Mouse (Mus musculus) cerebellum, adult 11-12 months (tissue): ENCODE data around the gene Ntn3.
A peak's percentile ranks its signal among the peaks of the same experiment; 100 is the strongest.

Experiments
- DNase-seq: peaks from one replicate; pipeline ENCODE4 v3.0.0; 2022

The Ntn3 gene

GRCm38 (mm10) chr17:24209043-24209915 is at the start of gene Ntn3:
Ntn3 (minus strand) TSS chr17:24209531.
- DNase-seq: peak; percentile 75

DNA sequence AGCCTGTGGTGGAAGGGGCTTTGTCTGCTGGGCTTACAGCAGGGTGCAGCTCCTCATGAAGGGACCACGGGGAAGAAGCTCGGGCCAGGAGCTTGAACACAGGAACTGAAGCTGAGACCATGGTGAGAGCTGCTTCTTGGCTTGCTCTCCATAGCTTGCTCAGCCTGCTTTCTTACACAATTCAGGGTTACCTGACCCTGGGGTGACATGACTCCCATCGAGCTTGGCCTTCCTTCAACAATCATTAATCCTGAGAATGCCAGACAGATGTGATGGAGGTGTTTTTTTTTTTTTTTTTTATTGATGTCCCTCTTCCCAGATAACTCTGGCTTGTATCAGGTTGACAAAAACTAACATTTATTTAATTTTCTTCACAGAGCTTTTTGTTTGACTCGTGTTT is 49.6 kb upstream of the Ntn3 start:
- DNase-seq: no peak

DNA sequence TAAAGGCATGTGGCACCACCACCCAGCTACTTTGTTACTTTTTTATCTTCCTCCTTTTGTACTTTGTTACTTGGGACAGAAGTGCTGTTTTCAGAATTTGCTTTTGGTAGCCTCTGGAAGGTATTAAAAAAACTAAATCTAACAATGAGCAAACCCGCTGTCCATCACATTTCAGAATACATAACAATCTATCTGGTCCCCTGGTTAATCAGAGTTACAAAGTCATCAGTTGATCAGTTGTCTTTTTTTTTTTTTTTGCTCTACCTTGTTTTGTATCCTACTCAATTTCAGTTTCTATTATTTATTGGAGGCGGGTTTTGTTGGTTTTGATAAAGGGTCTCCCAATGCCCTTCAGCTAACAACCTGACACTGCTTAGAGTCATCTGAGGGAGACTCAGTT is 43.0 kb upstream of the Ntn3 start:
- no peak for DNase-seq

- peak; percentile 97 for DNase-seq
Observed at GRCm38 (mm10) chr17:24251320-24252069, 42.2 kb upstream of the Ntn3 start, which contains the start of gene Ccnf. Ccnf (minus strand) TSS chr17:24251484.

GRCm38 (mm10) chr17:24250988-24251319 is 41.6 kb upstream of the Ntn3 start:
- DNase-seq: no peak

DNA sequence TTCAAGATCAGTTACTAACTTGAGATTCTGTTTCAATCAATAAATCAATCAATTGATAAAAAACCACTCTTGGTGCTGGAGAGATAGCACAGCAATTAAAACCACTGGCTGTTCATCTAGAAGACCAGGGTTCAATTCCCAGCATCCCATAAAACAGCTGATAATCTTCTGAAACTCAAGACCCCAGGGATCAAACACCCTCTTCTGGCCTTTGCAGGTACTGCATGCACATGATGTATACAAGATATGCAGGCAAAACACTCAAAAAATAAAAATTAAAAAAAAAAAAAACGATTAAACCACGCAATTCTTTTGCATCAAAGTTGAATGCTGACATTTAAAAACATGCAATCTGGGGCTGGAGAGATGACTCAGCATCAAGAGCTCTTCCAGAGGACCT is 39.3 kb upstream of the Ntn3 start:
- no peak for DNase-seq

GRCm38 (mm10) chr17:24244061-24244460 is 34.7 kb upstream of the Ntn3 start:
- DNase-seq: no peak

GRCm38 (mm10) chr17:24243311-24243969 is 34.1 kb upstream of the Ntn3 start:
- no peak for DNase-seq

- peak; percentile 86 for DNase-seq
Observed at GRCm38 (mm10) chr17:24236921-24237320, 27.6 kb upstream of the Ntn3 start.

GRCm38 (mm10) chr17:24236479-24236878 is 27.1 kb upstream of the Ntn3 start:
- no peak for DNase-seq

- DNase-seq: no peak
Observed at GRCm38 (mm10) chr17:24227941-24228340, 18.6 kb upstream of the Ntn3 start.

- no peak for DNase-seq
Observed at GRCm38 (mm10) chr17:24226721-24227120, 17.4 kb upstream of the Ntn3 start.

DNA sequence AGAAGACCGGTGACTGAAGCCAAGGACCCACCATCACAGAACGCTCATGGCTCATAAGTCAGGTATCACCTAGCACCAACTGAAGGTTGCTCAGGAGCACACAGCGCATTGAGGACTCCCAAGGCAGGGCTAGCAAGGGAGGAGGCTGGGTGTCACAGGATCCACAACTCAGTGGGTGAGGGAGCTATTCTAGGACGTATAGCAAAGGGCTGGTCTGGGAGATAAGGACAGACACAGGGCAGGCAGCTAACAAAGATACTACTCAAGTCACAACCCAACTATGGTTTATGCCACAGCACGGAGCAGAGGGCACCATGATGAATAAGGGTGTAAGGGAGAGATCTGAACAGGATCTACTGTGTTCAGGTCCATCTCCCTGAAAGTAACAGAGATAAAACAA is 16.5 kb upstream of the Ntn3 start:
- no peak for DNase-seq

- DNase-seq: no peak
Observed at GRCm38 (mm10) chr17:24224741-24225140, 15.4 kb upstream of the Ntn3 start.

GRCm38 (mm10) chr17:24223513-24223912 is 14.2 kb upstream of the Ntn3 start:
- no peak for DNase-seq

GRCm38 (mm10) chr17:24222653-24223052 is 13.3 kb upstream of the Ntn3 start:
- no peak for DNase-seq

DNA sequence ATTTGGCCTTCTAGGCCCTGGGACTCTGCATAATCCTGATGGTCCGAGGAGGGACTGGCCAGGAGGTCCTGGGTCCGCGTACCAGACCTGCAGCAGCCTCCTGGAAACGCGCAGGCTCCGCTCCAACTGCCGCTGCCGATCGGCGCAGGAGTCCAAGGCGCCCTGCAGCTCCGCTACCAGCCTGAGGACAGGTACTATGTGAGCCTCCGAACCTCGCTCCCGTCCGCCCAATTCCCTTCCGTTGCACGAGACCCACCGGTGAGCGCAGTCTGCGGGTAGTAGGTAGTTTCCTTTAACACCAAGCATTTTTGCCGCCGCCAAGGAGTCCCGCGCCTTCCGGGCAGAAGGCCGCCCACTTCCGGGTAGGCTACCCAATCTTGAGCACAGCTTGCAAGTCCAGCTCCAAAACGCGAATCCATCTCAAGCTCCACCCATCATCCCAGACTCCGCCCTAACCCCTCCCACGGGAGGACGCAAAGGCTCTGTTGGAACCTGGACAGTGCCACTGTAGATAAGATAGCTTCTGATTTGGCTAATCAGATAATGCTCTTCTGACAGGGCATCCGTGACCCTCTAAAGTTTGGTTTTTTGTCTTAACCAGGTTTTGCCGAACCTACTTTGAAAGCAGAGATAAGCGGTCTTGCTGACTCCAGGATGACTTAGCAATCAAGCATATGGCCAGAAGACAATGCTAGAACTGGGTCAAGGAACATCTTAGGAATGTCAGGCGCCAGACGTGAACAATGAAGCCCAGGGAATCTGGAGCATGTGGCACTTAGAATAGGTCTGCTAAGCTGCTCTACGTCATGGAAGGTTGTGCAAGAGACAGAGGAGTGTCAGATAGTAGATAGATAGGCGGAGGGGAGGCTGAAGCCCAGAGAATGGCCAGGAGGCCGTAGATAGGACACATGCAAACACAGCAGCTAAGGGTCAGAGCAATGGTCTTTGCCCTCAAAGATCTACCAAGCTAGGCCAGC is 11.4 kb upstream of the Ntn3 start, which contains the start of gene Tedc2:
Gene Tedc2 (minus strand): TSS at position 417 of the 977 bp plus-strand sequence.
- DNase-seq: peak; percentile 95

DNA sequence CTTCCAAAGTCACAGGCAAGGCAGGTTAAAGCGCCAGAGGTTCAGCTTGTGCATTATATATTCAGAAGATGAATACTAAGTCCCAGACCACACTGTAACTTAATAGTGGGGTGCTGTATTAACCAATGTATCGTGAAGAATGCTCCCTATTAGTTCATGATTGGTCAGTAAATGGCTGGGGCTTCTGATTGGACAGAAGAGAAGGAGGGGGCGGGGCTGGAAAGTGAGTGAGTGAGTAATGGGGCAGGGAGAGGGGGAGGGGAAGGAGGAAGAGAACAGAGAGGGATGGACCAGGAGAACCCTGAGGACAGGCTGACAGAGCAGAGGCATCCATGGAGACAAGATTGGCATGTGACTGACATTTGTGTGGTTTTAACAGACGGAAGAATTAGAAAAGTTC is 7.5 kb upstream of the Ntn3 start:
- no peak for DNase-seq

GRCm38 (mm10) chr17:24213186-24213585 is 3.9 kb upstream of the Ntn3 start:
- DNase-seq: no peak

DNA sequence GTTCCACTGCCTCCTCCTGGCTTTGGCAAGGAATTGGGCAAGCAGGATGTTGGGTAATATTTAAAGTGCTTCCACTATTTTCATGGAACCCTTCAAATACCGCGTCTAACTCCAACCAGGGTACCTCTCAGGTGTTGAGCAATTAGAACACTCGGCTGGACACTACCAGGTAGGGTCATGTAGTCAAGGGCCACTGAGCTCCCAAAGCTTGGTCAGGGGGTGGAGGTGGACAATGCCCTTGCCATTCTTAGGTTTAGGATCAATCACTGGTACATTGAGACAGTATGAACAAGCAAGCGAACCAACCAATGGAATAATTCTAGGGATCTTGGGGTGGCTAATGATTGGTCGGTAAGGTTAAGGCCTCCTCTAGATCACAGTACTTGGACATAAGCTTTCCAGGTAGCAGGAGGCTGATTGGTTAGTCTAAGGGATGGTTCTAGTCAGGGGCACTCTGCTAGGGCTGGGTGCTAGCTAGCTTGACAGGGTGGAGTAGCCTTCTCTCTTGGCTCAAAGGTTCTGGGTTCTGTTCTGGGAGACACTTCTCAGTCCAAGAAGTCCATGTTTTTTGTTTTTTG is 3.2 kb upstream of the Ntn3 start:
- no peak for DNase-seq

GRCm38 (mm10) chr17:24211631-24212440 is 2.5 kb upstream of the Ntn3 start:
- peak; percentile 87 for DNase-seq
